Mouse (Mus musculus): Measurements from ENCODE around the gene Mreg. TPM values are rescaled to one million over a fixed set of nuclear protein-coding genes. Genes with fewer than 3 reads are reported as not detected.
"Not testable (repeated sequence)": the region's sequence is repeated elsewhere in the genome, so short reads cannot be mapped to it uniquely, and the experiment has no call there.

Mreg gene
- 12.4 and 14.4 TPM in 2 replicates for polyA plus RNA-seq (2015; fragmentation: Nextera tagmentation; extraction: Ambion mirVana)

DNA sequence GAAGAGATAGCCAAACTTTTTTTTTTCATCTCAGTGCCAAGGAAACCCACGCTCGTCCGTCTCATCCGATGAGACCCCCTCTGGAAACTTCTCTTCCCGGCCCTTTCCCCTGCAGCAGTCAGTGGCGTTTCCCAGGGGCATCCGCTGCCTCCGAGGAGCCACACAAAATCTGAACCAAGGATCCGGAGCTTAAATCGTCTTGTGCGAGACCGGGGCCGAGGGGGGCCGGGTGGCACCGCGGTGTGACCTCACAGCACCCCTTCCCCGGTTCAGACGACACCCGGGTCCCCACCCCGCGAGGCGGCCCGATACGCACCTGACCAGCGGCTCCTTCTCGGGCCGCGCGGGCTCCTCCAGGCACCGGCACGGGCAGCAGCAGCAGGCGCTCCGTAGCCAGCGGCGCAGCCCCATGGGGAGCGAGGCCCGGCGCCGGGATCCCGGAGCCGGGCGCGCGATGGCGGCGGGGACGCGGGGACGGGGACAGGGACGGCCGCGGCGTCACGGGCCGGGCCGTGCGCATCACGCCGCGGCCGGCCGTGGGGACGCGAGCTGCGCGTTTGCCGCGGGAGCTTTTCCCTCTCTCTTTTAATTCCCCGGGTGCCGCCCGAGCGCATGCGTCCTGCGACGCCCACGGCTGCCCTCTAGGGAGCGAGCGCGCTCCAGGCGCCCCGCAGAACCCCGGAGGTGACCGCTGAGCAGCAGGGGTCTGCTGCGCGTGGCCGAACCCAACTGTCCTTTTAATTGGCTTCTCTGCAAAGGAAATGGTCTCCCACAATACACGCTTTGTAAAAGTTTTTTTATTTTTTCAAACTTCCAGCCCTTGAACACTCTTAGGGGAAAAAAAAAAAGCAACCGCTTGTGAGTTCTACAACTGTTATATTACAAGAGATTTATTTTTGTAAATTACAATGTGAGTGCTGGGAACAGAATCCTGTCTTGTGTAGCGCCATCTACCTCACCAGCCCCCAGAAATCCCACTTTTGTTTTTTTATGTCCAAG, at the start of gene Mreg:
TSS of gene Mreg (minus strand) at position 607 of the 999 bp plus-strand sequence.
- Histone ChIP-seq H3K9me3 (replicated peaks; ENCODE audit: control insufficient read depth, low read length) (no peaks in the 10 kb centered on the region), H3K9ac (ENCODE audit: low read length) (peak within 1 kb of the TSS; percentile 84), H3K27me3 (ENCODE audit: control insufficient read depth, insufficient read depth, low read length) (no peaks in the 10 kb centered on the region), H3K4me3 (replicated peaks; ENCODE audit: low read length) (peak within 1 kb of the TSS; percentile 57), H3K27ac (ENCODE audit: low read length) (no peak within 1 kb of the TSS; the same call in 1 of the 2 replicates), H3K4me2 (ENCODE audit: low read depth, low read length) (peak within 1 kb of the TSS; percentile 97), H3K4me1 (ENCODE audit: control insufficient read depth, insufficient read depth, low read length) (no peaks in the 10 kb centered on the region), H3K36me3 (ENCODE audit: control insufficient read depth, insufficient read depth, low read length) (no peaks in the 10 kb centered on the region)
- under 1% methylated on average over 73 of the region's 89 CpGs for WGBS
- peak; percentile 83 for ATAC-seq (ENCODE audit: insufficient read depth, low FRiP score)

DNA sequence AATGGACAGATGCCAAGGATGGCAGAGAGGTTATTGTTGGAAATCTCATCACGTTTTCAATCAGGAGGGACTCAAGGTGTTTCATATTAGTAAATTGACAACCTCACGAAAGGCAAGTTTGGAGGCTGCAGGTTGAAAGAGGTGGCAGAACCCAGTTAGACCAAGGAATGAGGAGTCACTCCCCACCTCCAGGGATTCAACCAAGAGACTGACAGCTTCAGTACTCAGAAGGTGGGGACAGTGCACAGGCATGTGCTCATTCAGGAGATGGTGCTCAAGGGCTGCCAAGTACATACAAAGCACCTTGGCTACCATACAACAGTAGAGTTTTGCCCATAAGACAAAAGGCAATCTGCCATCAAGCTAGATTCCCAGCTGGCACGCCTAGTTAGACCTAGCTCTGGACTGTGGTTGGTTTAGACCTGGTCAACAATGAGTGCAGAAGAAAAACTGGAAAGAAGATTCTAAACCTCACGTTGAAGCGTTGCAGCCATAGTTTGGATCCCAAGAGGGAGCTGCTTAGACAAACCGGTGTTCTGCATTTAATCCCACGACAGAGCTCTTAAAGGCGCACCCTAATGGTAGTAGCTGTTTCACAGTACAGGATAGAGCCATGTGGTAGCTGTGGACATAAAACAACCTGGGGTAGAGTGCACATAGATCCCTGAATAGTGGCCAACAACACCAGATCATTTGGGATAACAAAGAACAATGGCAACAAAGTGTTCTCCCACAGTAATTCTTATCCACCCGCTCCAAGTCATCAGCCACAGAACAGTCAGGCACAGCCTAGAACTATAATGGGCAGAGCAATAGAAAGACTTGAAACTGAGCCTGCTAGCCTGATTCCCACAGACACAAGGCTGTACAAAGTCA, 44.5 kb upstream of the Mreg start:
- H3K9me3 ChIP-seq (replicated peaks; ENCODE audit: control insufficient read depth, low read length): no peaks in the 10 kb centered on the region
- peaks cover 13% of the 10 kb centered on the region for H3K4me1 ChIP-seq (ENCODE audit: control insufficient read depth, insufficient read depth, low read length)
- H3K9ac ChIP-seq (ENCODE audit: low read length): no peak overlapping the region
- ATAC-seq (ENCODE audit: insufficient read depth, low FRiP score): no peak
- H3K27me3 ChIP-seq (ENCODE audit: control insufficient read depth, insufficient read depth, low read length): no peaks in the 10 kb centered on the region
- no peak overlapping the region for H3K4me3 ChIP-seq (replicated peaks; ENCODE audit: low read length)
- H3K27ac ChIP-seq (ENCODE audit: low read length): no peak overlapping the region; the same call in 1 of the 2 replicates
- WGBS: 79% methylated on average over 9 of the region's 9 CpGs
- no peaks in the 10 kb centered on the region for H3K36me3 ChIP-seq (ENCODE audit: control insufficient read depth, insufficient read depth, low read length)
- H3K4me2 ChIP-seq (ENCODE audit: low read depth, low read length): no peak overlapping the region

DNA sequence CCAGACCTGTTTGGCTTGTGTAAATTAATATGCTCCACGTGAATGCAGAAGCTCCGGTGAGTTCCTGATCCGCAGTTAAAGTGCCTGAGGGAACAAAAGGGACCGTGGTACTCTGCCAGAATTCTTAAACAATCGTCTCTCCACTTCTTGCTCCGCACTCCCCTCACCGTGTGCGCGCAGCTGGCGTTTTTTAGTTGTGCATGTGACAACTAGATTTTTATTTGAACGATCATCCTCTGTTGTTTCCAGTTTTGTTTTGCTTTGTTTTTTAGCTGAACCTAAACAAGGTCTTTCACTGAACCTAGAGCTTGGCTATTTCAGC, 43.7 kb upstream of the Mreg start:
- peak overlapping the region; percentile 54 for H3K4me3 ChIP-seq (replicated peaks; ENCODE audit: low read length)
- no peak for ATAC-seq (ENCODE audit: insufficient read depth, low FRiP score)
- WGBS: 27% methylated on average over 11 of the region's 11 CpGs
- peak overlapping the region; percentile 84 for H3K4me2 ChIP-seq (ENCODE audit: low read depth, low read length)
- H3K9ac ChIP-seq (ENCODE audit: low read length): peak overlapping the region; percentile 50
- no peaks in the 10 kb centered on the region for H3K9me3 ChIP-seq (replicated peaks; ENCODE audit: control insufficient read depth, low read length)
- no peaks in the 10 kb centered on the region for H3K27me3 ChIP-seq (ENCODE audit: control insufficient read depth, insufficient read depth, low read length)
- H3K27ac ChIP-seq (ENCODE audit: low read length): peak overlapping the region; percentile 93
- no peaks in the 10 kb centered on the region for H3K36me3 ChIP-seq (ENCODE audit: control insufficient read depth, insufficient read depth, low read length)
- peaks cover 13% of the 10 kb centered on the region for H3K4me1 ChIP-seq (ENCODE audit: control insufficient read depth, insufficient read depth, low read length)

DNA sequence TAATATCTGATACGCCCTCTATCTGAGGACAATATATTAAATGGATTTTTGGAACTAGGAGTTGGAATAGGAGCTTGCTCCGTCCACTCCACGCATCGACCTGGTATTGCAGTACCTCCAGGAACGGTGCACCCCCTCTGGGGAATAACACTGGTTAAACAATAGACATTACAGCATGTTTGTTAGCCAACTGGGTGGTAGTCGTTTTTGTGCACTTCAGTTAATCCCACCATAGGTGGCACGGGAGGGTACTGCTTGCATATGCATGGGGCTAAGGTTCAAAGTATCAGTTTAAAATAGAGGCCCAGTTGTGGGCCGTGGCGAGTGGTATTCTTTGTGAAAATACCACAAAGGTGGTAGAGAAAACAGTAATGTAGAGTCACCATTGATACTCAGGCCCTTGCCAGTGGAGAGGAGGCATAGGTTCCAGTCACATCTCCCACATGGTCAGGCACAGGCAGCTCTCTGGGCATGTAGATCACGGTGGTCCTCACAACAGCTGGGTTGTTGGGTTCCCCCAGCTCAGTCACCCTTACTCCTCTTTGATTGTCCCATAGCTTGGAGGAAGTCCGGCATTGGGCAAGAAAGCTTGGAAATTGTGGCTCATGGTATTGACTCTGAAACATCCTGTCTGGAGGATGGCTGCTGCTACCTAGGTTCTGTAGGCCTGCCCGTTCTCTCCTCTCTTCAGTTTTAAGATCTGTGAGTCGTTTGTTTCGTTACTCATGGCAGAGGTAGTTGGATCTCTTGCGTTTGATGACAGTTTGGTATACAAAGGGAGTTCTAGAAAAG, 43.2 kb upstream of the Mreg start:
- Histone ChIP-seq H3K27me3 (ENCODE audit: control insufficient read depth, insufficient read depth, low read length) (no peaks in the 10 kb centered on the region), H3K9me3 (replicated peaks; ENCODE audit: control insufficient read depth, low read length) (no peaks in the 10 kb centered on the region), H3K9ac (ENCODE audit: low read length) (peak overlapping the region; percentile 50), H3K36me3 (ENCODE audit: control insufficient read depth, insufficient read depth, low read length) (no peaks in the 10 kb centered on the region), H3K4me3 (replicated peaks; ENCODE audit: low read length) (peak overlapping the region; percentile 54), H3K4me1 (ENCODE audit: control insufficient read depth, insufficient read depth, low read length) (peaks cover 13% of the 10 kb centered on the region), H3K27ac (ENCODE audit: low read length) (peak overlapping the region; percentile 93), H3K4me2 (ENCODE audit: low read depth, low read length) (peak overlapping the region; percentile 84)
- whole genome bisulfite sequencing: 4% methylated on average over 15 of the region's 15 CpGs
- peak; percentile 89 for ATAC-seq (ENCODE audit: insufficient read depth, low FRiP score)

DNA sequence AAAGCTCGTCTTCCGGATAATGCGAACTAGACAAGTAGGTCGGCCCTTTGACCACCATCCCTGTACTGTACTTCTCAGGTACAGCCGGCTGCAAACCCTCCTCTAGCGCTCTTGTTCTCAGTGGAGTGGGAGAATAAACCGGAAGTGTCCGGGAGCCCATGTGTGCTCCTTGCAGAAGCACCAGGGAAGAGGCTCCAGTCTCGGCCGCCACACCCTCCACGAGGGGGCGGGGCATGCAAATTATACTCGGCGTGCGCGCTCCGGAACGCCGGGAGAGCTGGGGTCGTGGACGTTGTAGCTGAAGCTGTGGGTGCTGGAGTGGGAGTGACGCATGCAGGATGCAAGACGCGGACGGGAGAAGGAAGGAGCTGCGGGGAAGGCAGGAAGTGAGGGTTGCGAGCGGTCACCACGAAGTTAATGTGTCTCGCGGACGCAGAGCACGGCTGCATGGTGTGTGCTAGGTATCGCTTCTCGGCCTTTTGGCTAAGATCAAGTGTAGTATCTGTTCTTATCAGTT, 42.5 kb upstream of the Mreg start:
- peak overlapping the region; percentile 54 for H3K4me3 ChIP-seq (replicated peaks; ENCODE audit: low read length)
- no peaks in the 10 kb centered on the region for H3K9me3 ChIP-seq (replicated peaks; ENCODE audit: control insufficient read depth, low read length)
- WGBS: 1% methylated on average over 35 of the region's 35 CpGs
- H3K27ac ChIP-seq (ENCODE audit: low read length): peak overlapping the region; percentile 93
- ATAC-seq (ENCODE audit: insufficient read depth, low FRiP score): peak; percentile 90
- H3K27me3 ChIP-seq (ENCODE audit: control insufficient read depth, insufficient read depth, low read length): no peaks in the 10 kb centered on the region
- peaks cover 13% of the 10 kb centered on the region for H3K4me1 ChIP-seq (ENCODE audit: control insufficient read depth, insufficient read depth, low read length)
- H3K4me2 ChIP-seq (ENCODE audit: low read depth, low read length): peak overlapping the region; percentile 84
- H3K9ac ChIP-seq (ENCODE audit: low read length): peak overlapping the region; percentile 69
- H3K36me3 ChIP-seq (ENCODE audit: control insufficient read depth, insufficient read depth, low read length): no peaks in the 10 kb centered on the region

DNA sequence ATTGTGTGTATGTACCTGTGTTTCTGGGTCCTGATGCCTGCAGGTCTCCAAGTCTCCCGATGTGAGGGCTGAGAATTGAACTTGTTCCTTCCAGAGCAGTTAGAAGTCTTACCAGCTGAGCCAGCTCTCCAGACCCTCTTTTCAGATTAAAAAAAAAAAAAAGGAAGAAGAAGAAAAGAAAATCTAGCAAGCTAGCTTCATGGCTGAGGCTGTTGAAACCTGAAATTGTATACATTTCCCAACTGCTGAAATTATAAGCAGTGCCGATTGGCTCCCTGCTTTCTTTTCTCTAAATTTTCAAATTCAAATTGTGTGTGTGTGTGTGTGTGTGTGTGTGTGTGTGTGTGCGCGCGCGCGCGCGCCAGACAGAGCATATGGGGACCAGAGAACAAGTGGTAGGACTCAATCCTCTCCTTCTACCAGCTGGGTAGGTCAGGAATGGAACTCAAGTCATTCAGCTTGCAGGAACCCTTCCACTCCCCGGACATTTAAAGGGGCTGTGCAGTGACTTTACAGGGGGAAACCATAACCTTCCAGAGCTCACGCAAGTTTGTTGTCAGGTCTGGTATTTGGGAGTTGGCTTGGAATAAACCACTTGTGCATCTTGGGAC, 41.9 kb upstream of the Mreg start:
- no peaks in the 10 kb centered on the region for H3K27me3 ChIP-seq (ENCODE audit: control insufficient read depth, insufficient read depth, low read length)
- H3K4me3 ChIP-seq (replicated peaks; ENCODE audit: low read length): peak overlapping the region; percentile 54
- peak overlapping the region; percentile 93; the same call in 1 of the 2 replicates for H3K27ac ChIP-seq (ENCODE audit: low read length)
- no peaks in the 10 kb centered on the region for H3K9me3 ChIP-seq (replicated peaks; ENCODE audit: control insufficient read depth, low read length)
- H3K4me1 ChIP-seq (ENCODE audit: control insufficient read depth, insufficient read depth, low read length): peaks cover 13% of the 10 kb centered on the region
- no peak for ATAC-seq (ENCODE audit: insufficient read depth, low FRiP score)
- peak overlapping the region; percentile 69 for H3K9ac ChIP-seq (ENCODE audit: low read length)
- H3K36me3 ChIP-seq (ENCODE audit: control insufficient read depth, insufficient read depth, low read length): no peaks in the 10 kb centered on the region
- H3K4me2 ChIP-seq (ENCODE audit: low read depth, low read length): peak overlapping the region; percentile 84
- 27% methylated on average over 11 of the region's 11 CpGs for WGBS

DNA sequence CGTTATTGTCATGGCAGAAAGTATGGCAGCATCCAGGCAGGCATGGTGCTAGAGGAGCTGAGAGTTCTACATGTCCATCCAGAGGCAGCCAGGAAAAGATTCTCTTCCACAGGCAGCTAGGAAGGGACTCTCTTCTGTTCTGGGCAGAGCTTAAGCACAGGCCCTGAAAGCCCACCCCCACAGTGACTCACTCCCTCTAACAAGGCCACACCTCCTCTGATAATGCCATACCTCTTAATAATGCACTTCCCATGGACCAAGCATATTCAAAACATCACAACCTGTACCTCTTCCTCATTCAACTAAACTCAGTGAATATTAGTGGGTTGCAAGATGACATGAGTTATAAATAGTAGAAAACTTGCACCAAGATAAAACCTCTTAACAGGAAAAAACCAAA, 39.7 kb upstream of the Mreg start:
- H3K27me3 ChIP-seq (ENCODE audit: control insufficient read depth, insufficient read depth, low read length): no peaks in the 10 kb centered on the region
- no peaks in the 10 kb centered on the region for H3K9me3 ChIP-seq (replicated peaks; ENCODE audit: control insufficient read depth, low read length)
- H3K27ac ChIP-seq (ENCODE audit: low read length): no peak overlapping the region
- no peak overlapping the region for H3K4me2 ChIP-seq (ENCODE audit: low read depth, low read length)
- 89% methylated on average over 1 of the region's 1 CpGs for WGBS
- peaks cover 13% of the 10 kb centered on the region for H3K4me1 ChIP-seq (ENCODE audit: control insufficient read depth, insufficient read depth, low read length)
- H3K4me3 ChIP-seq (replicated peaks; ENCODE audit: low read length): no peak overlapping the region
- no peak overlapping the region for H3K9ac ChIP-seq (ENCODE audit: low read length)
- ATAC-seq (ENCODE audit: insufficient read depth, low FRiP score): no peak
- no peaks in the 10 kb centered on the region for H3K36me3 ChIP-seq (ENCODE audit: control insufficient read depth, insufficient read depth, low read length)

DNA sequence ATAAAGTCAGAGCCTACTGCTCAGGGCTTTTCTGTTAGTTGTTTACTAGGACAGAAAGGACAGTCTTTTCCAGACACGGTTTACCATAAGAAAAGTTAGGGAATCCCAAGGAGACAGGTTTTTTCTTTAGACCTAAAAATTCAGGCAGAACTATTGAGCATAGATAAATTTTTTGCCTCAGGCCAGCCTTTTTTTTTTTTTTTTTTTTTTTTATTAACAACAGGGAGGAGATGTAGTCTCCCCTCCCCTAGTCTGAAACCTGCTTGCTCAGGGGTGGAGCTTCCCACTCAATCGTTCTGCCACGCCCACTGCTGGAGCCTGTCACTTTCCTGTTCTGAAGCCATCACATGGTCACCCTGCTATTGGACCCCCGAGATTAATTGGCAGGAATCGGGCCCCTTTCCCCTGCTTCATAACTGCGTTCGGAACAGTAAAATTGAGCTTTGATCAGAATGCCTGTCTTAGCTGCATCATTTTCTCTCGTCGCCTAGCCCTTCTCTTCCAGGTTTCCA, 36.2 kb upstream of the Mreg start:
- 56% methylated on average over 9 of the region's 9 CpGs for WGBS
- H3K9me3 ChIP-seq (replicated peaks; ENCODE audit: control insufficient read depth, low read length); H3K9ac ChIP-seq (ENCODE audit: low read length); H3K36me3 ChIP-seq (ENCODE audit: control insufficient read depth, insufficient read depth, low read length); H3K27ac ChIP-seq (ENCODE audit: low read length); H3K4me2 ChIP-seq (ENCODE audit: low read depth, low read length); ATAC-seq (ENCODE audit: insufficient read depth, low FRiP score); H3K4me3 ChIP-seq (replicated peaks; ENCODE audit: low read length); H3K4me1 ChIP-seq (ENCODE audit: control insufficient read depth, insufficient read depth, low read length); H3K27me3 ChIP-seq (ENCODE audit: control insufficient read depth, insufficient read depth, low read length): not testable (repeated sequence)
